Mouse (Mus musculus) myocyte (in vitro differentiated cells): ENCODE data around the gene Col2a1. TPM values are rescaled to one million over a fixed set of nuclear protein-coding genes. Genes with fewer than 3 reads are reported as not detected.

Source experiments
- H3K27me3 ChIP-seq: one replicate; pipeline ENCODE4 v1.6.1; 2011; ENCODE audit not compliant: control insufficient read depth, insufficient read depth, insufficient read length
- H3K36me3 ChIP-seq: one replicate; pipeline ENCODE4 v1.6.1; 2011; ENCODE audit not compliant: control insufficient read depth, insufficient read depth
- H3K4me2 ChIP-seq: one replicate; pipeline ENCODE4 v1.6.1; 2011; ENCODE audit warnings: low read depth, control low read depth
- H3K4me3 ChIP-seq: one replicate; pipeline ENCODE4 v1.5.1; 2011; ENCODE audit warnings: mild to moderate bottlenecking, control low read depth, moderate library complexity
- H3K79me2 ChIP-seq: one replicate; pipeline ENCODE4 v1.6.1; 2011; ENCODE audit not compliant: control insufficient read depth, insufficient read depth
- H3ac ChIP-seq: one replicate; pipeline ENCODE4 v1.6.1; 2011; ENCODE audit not compliant: control insufficient read depth, insufficient read length
- CEBPB ChIP-seq: IDR thresholded peaks from 2 replicates; pipeline ENCODE4 v1.6.1; 2011; ENCODE audit warnings: mild to moderate bottlenecking, moderate library complexity; ENCODE audit not compliant: poor library complexity, insufficient read depth, severe bottlenecking
- E2F4 ChIP-seq: IDR thresholded peaks from one replicate; pipeline ENCODE4 v1.6.1; 2011; ENCODE audit warnings: mild to moderate bottlenecking, control low read depth, moderate library complexity; ENCODE audit not compliant: insufficient read depth
- MAX ChIP-seq: IDR thresholded peaks from one replicate; pipeline ENCODE4 v1.6.1; 2011; ENCODE audit warnings: low read depth, mild to moderate bottlenecking, control low read depth
- MYOD1 ChIP-seq, 3 experiments: IDR thresholded peaks; one replicate each; pipeline ENCODE4 v1.6.1; 2011; ENCODE audit warnings: control low read depth in 2 of 3, low read depth in 2 of 3, mild to moderate bottlenecking in 2 of 3, moderate library complexity in 1 of 3; ENCODE audit not compliant: insufficient read length in 2 of 3, control insufficient read depth in 1 of 3
- MYOG ChIP-seq, 3 experiments: IDR thresholded peaks; one replicate each; pipeline ENCODE4 v1.6.1; 2011; ENCODE audit warnings: control low read depth in 2 of 3, low read depth in 2 of 3, mild to moderate bottlenecking in 2 of 3; ENCODE audit not compliant: insufficient read length in 2 of 3, control insufficient read depth in 1 of 3, insufficient read depth in 1 of 3
- POLR2A ChIP-seq: IDR thresholded peaks from one replicate; pipeline ENCODE4 v1.6.1; 2011; ENCODE audit warnings: low read depth, mild to moderate bottlenecking, control low read depth, moderate library complexity; ENCODE audit not compliant: insufficient read length
- POLR2AphosphoS2 ChIP-seq: IDR thresholded peaks from one replicate; pipeline ENCODE4 v1.6.1; 2011; ENCODE audit warnings: low read depth, control low read depth; ENCODE audit not compliant: insufficient read length
- REST ChIP-seq: IDR thresholded peaks from one replicate; pipeline ENCODE4 v1.6.1; 2011; ENCODE audit warnings: mild to moderate bottlenecking, control low read depth, moderate library complexity; ENCODE audit not compliant: insufficient read depth, insufficient read length
- SRF ChIP-seq: IDR thresholded peaks from one replicate; pipeline ENCODE4 v1.6.1; 2011; ENCODE audit warnings: low read depth; ENCODE audit not compliant: control insufficient read depth, insufficient read length
- TCF12 ChIP-seq: IDR thresholded peaks from one replicate; pipeline ENCODE4 v1.6.1; 2011; ENCODE audit warnings: mild to moderate bottlenecking, control low read depth; ENCODE audit not compliant: poor library complexity, insufficient read depth, severe bottlenecking
- TCF3 ChIP-seq: IDR thresholded peaks from one replicate; pipeline ENCODE4 v1.6.1; 2011; ENCODE audit warnings: low read depth, control low read depth; ENCODE audit not compliant: insufficient read length
- USF1 ChIP-seq: IDR thresholded peaks from one replicate; pipeline ENCODE4 v1.6.1; 2011; ENCODE audit warnings: low read depth, mild to moderate bottlenecking, control low read depth, moderate library complexity
- polyA plus RNA-seq: library from polyadenylated mRNA; unstranded; fragments of >200 nt; fragmentation: generic; extraction: Trizol; gene quantifications from one replicate; pipeline ENCODE4 v1.2.1, GENCODE M21; 2012; ENCODE audit warnings: missing spikeins

Col2a1 gene
- polyA plus RNA-seq, 1 experiment: 0.01 TPM

DNA sequence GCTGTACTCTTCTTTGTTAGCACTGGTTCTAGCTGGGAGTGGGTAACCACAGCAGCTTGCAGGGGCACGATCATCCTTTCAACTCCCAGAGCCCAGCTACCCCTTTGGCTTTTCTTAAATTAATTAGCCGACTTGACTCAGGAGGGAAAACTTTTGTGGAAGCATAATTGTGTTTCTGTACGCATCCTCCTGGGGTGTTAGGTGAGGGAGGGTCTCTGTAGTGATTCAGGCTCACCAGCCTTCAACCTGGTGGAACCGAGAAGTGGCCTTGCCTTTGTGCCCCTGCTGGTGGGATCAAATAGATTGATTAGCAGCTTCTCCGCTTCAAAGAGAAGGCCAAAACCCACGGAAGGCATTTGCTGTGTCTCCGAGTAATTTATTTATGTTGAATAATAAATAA lies 4.5 kb downstream of the Col2a1 start:
- Histone ChIP-seq H3K4me3 (no peak overlapping the region), H3K36me3 (no peaks in the 10 kb centered on the region), H3K27me3 (peaks cover 94% of the 10 kb centered on the region), H3K79me2 (no peaks in the 10 kb centered on the region), H3ac (no peak overlapping the region), H3K4me2 (no peak overlapping the region)
- TF ChIP-seq CEBPB (no peak), REST (no peak), MYOG (IDR thresholded peaks at IDR 0.05; ENCODE audit: control insufficient read depth in 1 of 3, insufficient read depth in 1 of 3, insufficient read length in 2 of 3, low read depth in 2 of 3) (no peak), E2F4 (no peak), POLR2AphosphoS2 (no peak), MYOD1 (IDR thresholded peaks at IDR 0.05; ENCODE audit: control insufficient read depth in 1 of 3, insufficient read length in 2 of 3, low read depth in 2 of 3) (no peak), MAX (no peak), USF1 (no peak), TCF3 (no peak), POLR2A (no peak), SRF (no peak), TCF12 (no peak)

- Histone ChIP-seq H3K27me3 (peaks cover 94% of the 10 kb centered on the region), H3K4me3 (no peak overlapping the region), H3K36me3 (no peaks in the 10 kb centered on the region)
Observed at GRCm38 (mm10) chr15:97999546-97999945, 4.9 kb downstream of the Col2a1 start.

DNA sequence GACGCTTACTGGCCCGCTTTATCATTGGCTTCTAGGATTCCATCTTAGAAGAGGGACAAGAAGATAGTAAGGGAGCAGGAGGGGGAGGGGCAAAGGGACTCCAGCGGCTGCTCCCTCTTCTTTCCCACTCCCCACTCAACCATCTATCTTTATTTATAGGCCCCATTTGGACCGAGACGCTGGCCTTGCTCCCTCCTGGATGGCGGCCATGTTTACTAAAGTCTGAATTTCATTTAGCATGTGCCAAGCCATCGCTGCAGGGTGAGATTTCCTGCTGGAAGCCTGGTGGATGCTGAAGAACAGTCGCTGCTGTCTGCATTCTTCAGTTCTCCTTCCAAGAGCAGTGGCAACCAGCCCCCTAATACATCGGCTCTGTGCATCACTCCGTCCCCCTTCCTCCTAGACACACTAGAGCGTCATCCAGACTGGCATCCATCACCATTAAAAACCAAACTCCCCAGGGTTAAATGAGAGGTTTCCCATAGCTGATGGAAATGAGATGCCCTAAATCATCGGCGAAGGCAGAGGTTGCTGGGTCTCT lies 7.7 kb downstream of the Col2a1 start:
- H3K27me3 ChIP-seq: peaks cover 75% of the 10 kb centered on the region
- H3K4me3 ChIP-seq: no peak overlapping the region
- no peak for TF ChIP-seq CEBPB
- TF ChIP-seq SRF: no peak
- TF ChIP-seq POLR2A: no peak
- TF ChIP-seq REST: no peak
- no peak for TF ChIP-seq MYOG (IDR thresholded peaks at IDR 0.05; ENCODE audit: control insufficient read depth in 1 of 3, insufficient read depth in 1 of 3, insufficient read length in 2 of 3, low read depth in 2 of 3)
- no peak for TF ChIP-seq TCF12
- no peak for TF ChIP-seq E2F4
- no peak for TF ChIP-seq MYOD1 (IDR thresholded peaks at IDR 0.05; ENCODE audit: control insufficient read depth in 1 of 3, insufficient read length in 2 of 3, low read depth in 2 of 3)
- TF ChIP-seq POLR2AphosphoS2: no peak
- TF ChIP-seq TCF3: no peak
- no peak for TF ChIP-seq USF1
- TF ChIP-seq MAX: no peak
- no peaks in the 10 kb centered on the region for H3K36me3 ChIP-seq
- H3K79me2 ChIP-seq: no peaks in the 10 kb centered on the region
- H3K4me2 ChIP-seq: no peak overlapping the region
- no peak overlapping the region for H3ac ChIP-seq

More at GRCm38 (mm10) chr15:97999546-97999945, 4.9 kb downstream of the Col2a1 start:
- Histone ChIP-seq H3K79me2 (no peaks in the 10 kb centered on the region), H3K4me2 (no peak overlapping the region), H3ac (no peak overlapping the region)
- TF ChIP-seq MYOD1 (IDR thresholded peaks at IDR 0.05; ENCODE audit: control insufficient read depth in 1 of 3, insufficient read length in 2 of 3, low read depth in 2 of 3) (no peak), E2F4 (no peak), CEBPB (no peak), MAX (no peak), USF1 (no peak), POLR2AphosphoS2 (no peak), REST (no peak), TCF12 (no peak), POLR2A (no peak), SRF (no peak), TCF3 (no peak), MYOG (IDR thresholded peaks at IDR 0.05; ENCODE audit: control insufficient read depth in 1 of 3, insufficient read depth in 1 of 3, insufficient read length in 2 of 3, low read depth in 2 of 3) (no peak)

DNA sequence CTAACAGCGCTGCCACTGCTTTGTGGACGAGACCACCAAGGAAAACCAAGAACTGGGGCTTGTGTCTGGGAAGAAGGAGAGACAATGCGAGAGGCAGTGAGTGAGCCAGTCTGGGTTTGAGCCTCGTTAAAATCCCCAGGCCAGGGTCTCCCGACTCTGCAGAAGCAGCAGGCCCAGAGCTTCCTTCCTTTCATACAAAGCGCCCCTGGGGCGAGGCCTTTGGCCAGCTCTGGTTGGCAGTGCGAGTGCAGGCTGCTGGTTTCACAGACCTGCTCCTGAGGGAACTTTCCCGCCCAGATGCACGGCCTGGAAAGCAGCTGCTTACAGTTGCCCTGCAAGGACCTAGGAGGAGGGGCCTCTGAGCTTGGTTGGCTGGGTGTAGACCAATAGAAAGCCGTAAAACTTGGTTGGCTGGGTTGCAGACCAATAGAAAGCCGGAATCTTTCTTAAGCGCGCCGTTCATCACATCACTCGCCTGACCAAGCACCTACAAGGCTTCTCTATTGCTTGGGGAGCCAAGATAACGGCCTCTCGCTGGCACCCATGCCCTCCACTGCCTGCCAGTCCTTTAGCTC lies 11.7 kb downstream of the Col2a1 start:
- Histone ChIP-seq H3K79me2 (no peaks in the 10 kb centered on the region), H3K27me3 (peaks cover 61% of the 10 kb centered on the region), H3K36me3 (no peaks in the 10 kb centered on the region), H3K4me2 (no peak overlapping the region), H3K4me3 (no peak overlapping the region), H3ac (no peak overlapping the region)
- no peak for TF ChIP-seq CEBPB
- no peak for TF ChIP-seq POLR2AphosphoS2
- TF ChIP-seq E2F4: no peak
- TF ChIP-seq SRF: no peak
- TF ChIP-seq REST: no peak
- no peak for TF ChIP-seq TCF3
- no peak for TF ChIP-seq MAX
- TF ChIP-seq MYOD1 (IDR thresholded peaks at IDR 0.05; ENCODE audit: control insufficient read depth in 1 of 3, insufficient read length in 2 of 3, low read depth in 2 of 3): no peak
- TF ChIP-seq TCF12: no peak
- TF ChIP-seq MYOG (IDR thresholded peaks at IDR 0.05; ENCODE audit: control insufficient read depth in 1 of 3, insufficient read depth in 1 of 3, insufficient read length in 2 of 3, low read depth in 2 of 3): no peak
- no peak for TF ChIP-seq POLR2A
